Mouse (Mus musculus) kidney, postnatal 0 days (tissue): ENCODE measurements around the gene Sun2. TPM values are rescaled to one million over a fixed set of nuclear protein-coding genes. Genes with fewer than 3 reads are reported as not detected.

ENCODE experiments used
- ATAC-seq: fragments of 200-750 bp; cut with Nextera tagmentation; replicated peaks from 2 replicates; pipeline ENCODE4 v1.8.0; 2017; ENCODE audit warnings: low read depth, moderate number of reproducible peaks, moderate TSS enrichment, moderate library complexity; ENCODE audit not compliant: low FRiP score
- DNase-seq: peaks from one replicate; pipeline ENCODE4 v3.0.0-alpha.2; 2016; ENCODE audit warnings: low spot score
- H3K27ac ChIP-seq: fragments of 300-500 bp; sonication (generic); 2 replicates; pipeline ENCODE4 v1.5.1; 2014; ENCODE audit warnings: mild to moderate bottlenecking
- H3K27me3 ChIP-seq: fragments of 300-500 bp; sonication (generic); 2 replicates; pipeline ENCODE4 v1.6.1; 2014; ENCODE audit warnings: low read length, mixed read lengths; ENCODE audit not compliant: insufficient read depth
- H3K36me3 ChIP-seq: fragments of 300-500 bp; sonication (generic); 2 replicates; pipeline ENCODE4 v1.6.1; 2014; ENCODE audit warnings: low read length, mixed read lengths; ENCODE audit not compliant: insufficient read depth
- H3K4me1 ChIP-seq: fragments of 300-500 bp; sonication (generic); replicated peaks from 2 replicates; pipeline ENCODE4 v1.6.1; 2014; ENCODE audit warnings: antibody characterized with exemption, low read length, mixed read lengths; ENCODE audit not compliant: insufficient read depth
- H3K4me2 ChIP-seq: fragments of 300-500 bp; sonication (generic); 2 replicates; pipeline ENCODE4 v1.6.1; 2014; ENCODE audit warnings: mild to moderate bottlenecking, low read length, moderate library complexity, mixed read lengths
- H3K4me3 ChIP-seq: fragments of 300-500 bp; sonication (generic); replicated peaks from 2 replicates; pipeline ENCODE4 v1.5.1; 2014; ENCODE audit warnings: low read depth, low read length
- H3K9ac ChIP-seq: fragments of 300-500 bp; sonication (generic); 2 replicates; pipeline ENCODE4 v1.6.1; 2014; ENCODE audit warnings: low read depth, low read length
- H3K9me3 ChIP-seq: fragments of 300-500 bp; sonication (generic); replicated peaks from 2 replicates; pipeline ENCODE4 v1.6.1; 2016; ENCODE audit warnings: low read length, inconsistent platforms, mixed read lengths
- CTCF ChIP-seq: IDR thresholded peaks from 2 replicates; pipeline ENCODE4 v1.5.1; 2016; ENCODE audit warnings: antibody characterized with exemption, low read depth, mild to moderate bottlenecking, moderate library complexity
- WGBS: fragments of 180-500 bp; shearing (Covaris S2); extraction: QIAGEN DNeasy Blood & Tissue Kit; methylation state at CpG from one replicate; pipeline ENCODE4 v1.1.7; 2014; 5-methylcytosine and 5-hydroxymethylcytosine counted together
- polyA plus RNA-seq: library from polyadenylated mRNA; unstranded; fragments of >200 nt; fragmentation: Nextera tagmentation; extraction: Ambion mirVana; gene quantifications from 2 replicates; pipeline ENCODE4 v1.2.1, GENCODE M21; 2015

The Sun2 gene
- polyA plus RNA-seq, 1 experiment from 2014 or later = 3.5 TPM

DNA sequence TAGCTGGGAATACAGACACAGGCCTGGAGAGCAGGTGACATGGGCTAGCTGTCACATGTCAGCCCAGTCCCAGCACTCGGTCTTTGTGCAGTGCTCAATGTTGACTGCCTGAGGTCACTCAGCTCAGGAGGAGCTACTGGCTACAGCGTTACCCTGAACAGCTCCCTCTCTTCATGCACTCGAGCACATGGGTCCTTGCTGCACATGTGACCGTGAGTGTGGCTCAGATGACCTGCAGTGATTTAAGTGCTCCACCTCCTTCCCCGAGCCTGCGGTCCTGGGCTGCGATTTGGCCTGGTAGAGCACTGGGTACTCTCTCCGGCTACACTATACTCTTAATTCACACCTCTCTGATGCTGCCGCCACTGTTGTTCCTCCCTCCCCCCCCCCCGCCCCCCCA, 23.8 kb upstream of the Sun2 start:
- Histone ChIP-seq H3K27ac (no peak overlapping the region), H3K4me1 (no peaks in the 10 kb centered on the region), H3K4me2 (no peak overlapping the region), H3K9ac (no peak overlapping the region), H3K27me3 (no peaks in the 10 kb centered on the region), H3K9me3 (no peaks in the 10 kb centered on the region), H3K4me3 (no peak overlapping the region), H3K36me3 (peaks cover 9% of the 10 kb centered on the region)
- DNase-seq (no peak), ATAC-seq (no peak)
- 31% methylated on average over 10 of the region's 10 CpGs for WGBS
- no peak for TF ChIP-seq CTCF

- ATAC-seq = no peak
Measured at GRCm38 (mm10) chr15:79765361-79765760, 23.0 kb upstream of the Sun2 start.

DNA sequence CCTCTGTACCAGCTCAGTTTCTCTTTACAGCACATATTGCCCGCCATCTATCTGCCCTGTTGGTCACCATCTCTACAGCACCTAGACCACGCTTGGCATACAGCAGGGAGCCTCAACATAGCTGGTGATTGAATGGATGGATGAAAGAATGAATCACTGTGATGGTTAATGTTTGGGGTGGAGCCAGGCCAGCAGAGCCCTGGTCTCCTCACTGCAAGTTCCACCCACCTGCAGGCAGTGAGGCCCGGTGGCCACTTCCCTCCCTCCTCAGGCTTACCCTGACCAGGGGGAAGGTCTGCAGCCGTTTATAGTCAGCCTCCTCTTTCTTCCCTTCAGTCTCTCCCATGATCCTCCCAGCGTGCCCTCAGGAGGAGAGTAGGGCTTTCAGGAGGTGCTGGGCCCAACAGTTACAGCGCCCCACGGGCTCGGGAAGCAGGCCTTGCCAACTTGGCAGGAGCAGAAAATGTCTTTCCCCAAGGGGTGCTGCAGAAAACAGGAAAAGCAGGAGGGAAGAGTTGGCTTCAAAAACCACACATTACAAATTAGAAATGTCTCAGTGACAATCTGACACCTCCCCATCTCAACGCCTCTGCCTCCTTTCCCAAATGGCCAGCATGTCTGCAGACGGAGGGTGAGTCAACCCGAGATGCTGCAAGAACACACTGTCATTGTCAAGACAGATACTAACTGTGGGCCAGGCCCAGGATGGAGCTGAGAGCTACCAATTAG, 22.4 kb upstream of the Sun2 start:
- H3K27me3 ChIP-seq = no peaks in the 10 kb centered on the region
- no peak for TF ChIP-seq CTCF
- no peak overlapping the region for H3K4me2 ChIP-seq
- no peak overlapping the region for H3K27ac ChIP-seq
- ATAC-seq (no peak), DNase-seq (no peak)
- no peaks in the 10 kb centered on the region for H3K9me3 ChIP-seq
- H3K36me3 ChIP-seq = peaks cover 9% of the 10 kb centered on the region
- 68% methylated on average over 11 of the region's 11 CpGs for WGBS
- H3K4me1 ChIP-seq = no peaks in the 10 kb centered on the region
- H3K9ac ChIP-seq = no peak overlapping the region
- no peak overlapping the region for H3K4me3 ChIP-seq

More at GRCm38 (mm10) chr15:79765361-79765760, 23.0 kb upstream of the Sun2 start:
- Histone ChIP-seq H3K9me3 (no peaks in the 10 kb centered on the region), H3K27me3 (no peaks in the 10 kb centered on the region), H3K36me3 (peaks cover 9% of the 10 kb centered on the region), H3K27ac (no peak overlapping the region), H3K9ac (no peak overlapping the region), H3K4me3 (no peak overlapping the region), H3K4me1 (no peaks in the 10 kb centered on the region), H3K4me2 (no peak overlapping the region)
- TF ChIP-seq CTCF = no peak
- WGBS = 88% methylated on average over 2 of the region's 2 CpGs
- DNase-seq = no peak

- Histone ChIP-seq H3K9ac (no peak overlapping the region), H3K27ac (no peak overlapping the region), H3K4me3 (no peak overlapping the region), H3K4me1 (no peaks in the 10 kb centered on the region), H3K9me3 (no peaks in the 10 kb centered on the region), H3K4me2 (no peak overlapping the region), H3K27me3 (no peaks in the 10 kb centered on the region), H3K36me3 (peaks cover 9% of the 10 kb centered on the region)
- DNase-seq = peak; percentile 21
- 0 out of 2 replicates have a peak, but pooled peaks have one; percentile 2 for TF ChIP-seq CTCF
- 0 out of 2 replicates have a peak, but pooled peaks have one; percentile 16 for ATAC-seq
- 73% methylated on average over 7 of the region's 7 CpGs for WGBS
Measured at GRCm38 (mm10) chr15:79763601-79764246, 21.4 kb upstream of the Sun2 start.

DNA sequence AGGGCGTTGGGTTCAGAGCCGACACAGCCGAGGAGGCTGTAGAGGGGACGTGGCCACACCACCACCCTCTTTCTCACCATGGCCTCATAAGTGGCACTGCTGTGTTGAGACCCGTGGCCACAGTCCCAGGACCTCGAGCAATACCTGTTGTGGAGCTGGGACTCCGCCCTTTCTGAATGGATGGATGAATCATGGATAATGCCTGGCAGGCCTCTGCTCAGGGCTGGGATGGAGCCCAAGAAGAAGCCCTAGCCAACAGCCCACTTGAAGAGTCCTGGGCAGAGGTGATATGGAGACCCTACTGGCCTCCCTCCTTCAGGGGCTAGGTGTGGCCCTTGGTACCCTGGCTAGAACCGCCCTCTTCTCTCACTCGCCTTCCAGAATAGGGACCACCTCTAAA, 20.7 kb upstream of the Sun2 start:
- Histone ChIP-seq H3K9me3 (no peaks in the 10 kb centered on the region), H3K4me2 (no peak overlapping the region), H3K4me3 (no peak overlapping the region), H3K27ac (no peak overlapping the region), H3K4me1 (no peaks in the 10 kb centered on the region), H3K36me3 (peaks cover 9% of the 10 kb centered on the region), H3K9ac (no peak overlapping the region), H3K27me3 (no peaks in the 10 kb centered on the region)
- DNase-seq = no peak
- ATAC-seq = no peak
- WGBS = 96% methylated on average over 9 of the region's 9 CpGs
- no peak for TF ChIP-seq CTCF

GRCm38 (mm10) chr15:79760956-79761355, 18.6 kb upstream of the Sun2 start:
- TF ChIP-seq CTCF = no peak
- WGBS = 84% methylated on average over 6 of the region's 6 CpGs
- no peak overlapping the region for H3K9ac ChIP-seq
- no peak overlapping the region for H3K4me3 ChIP-seq
- peaks cover 9% of the 10 kb centered on the region for H3K36me3 ChIP-seq
- H3K27me3 ChIP-seq = no peaks in the 10 kb centered on the region
- no peaks in the 10 kb centered on the region for H3K9me3 ChIP-seq
- H3K4me2 ChIP-seq = no peak overlapping the region
- 0 out of 2 replicates have a peak, but pooled peaks cover 4% of the 10 kb centered on the region for H3K4me1 ChIP-seq
- H3K27ac ChIP-seq = no peak overlapping the region
- no peak for ATAC-seq
- no peak for DNase-seq
